Mouse (Mus musculus) myocyte (in vitro differentiated cells): Measurements from ENCODE around the gene Prpf8. TPM values are rescaled to one million over a fixed set of nuclear protein-coding genes. Genes with fewer than 3 reads are reported as not detected.

ENCODE experiments used
- H3K27me3 ChIP-seq: one replicate; pipeline ENCODE4 v1.6.1; 2011; ENCODE audit not compliant: control insufficient read depth, insufficient read depth, insufficient read length
- H3K36me3 ChIP-seq: one replicate; pipeline ENCODE4 v1.6.1; 2011; ENCODE audit not compliant: control insufficient read depth, insufficient read depth
- H3K4me2 ChIP-seq: one replicate; pipeline ENCODE4 v1.6.1; 2011; ENCODE audit warnings: low read depth, control low read depth
- H3K4me3 ChIP-seq: one replicate; pipeline ENCODE4 v1.5.1; 2011; ENCODE audit warnings: mild to moderate bottlenecking, control low read depth, moderate library complexity
- H3K79me2 ChIP-seq: one replicate; pipeline ENCODE4 v1.6.1; 2011; ENCODE audit not compliant: control insufficient read depth, insufficient read depth
- H3ac ChIP-seq: one replicate; pipeline ENCODE4 v1.6.1; 2011; ENCODE audit not compliant: control insufficient read depth, insufficient read length
- CEBPB ChIP-seq: IDR thresholded peaks from 2 replicates; pipeline ENCODE4 v1.6.1; 2011; ENCODE audit warnings: mild to moderate bottlenecking, moderate library complexity; ENCODE audit not compliant: poor library complexity, insufficient read depth, severe bottlenecking
- E2F4 ChIP-seq: IDR thresholded peaks from one replicate; pipeline ENCODE4 v1.6.1; 2011; ENCODE audit warnings: mild to moderate bottlenecking, control low read depth, moderate library complexity; ENCODE audit not compliant: insufficient read depth
- MAX ChIP-seq: IDR thresholded peaks from one replicate; pipeline ENCODE4 v1.6.1; 2011; ENCODE audit warnings: low read depth, mild to moderate bottlenecking, control low read depth
- MYOD1 ChIP-seq, 3 experiments: IDR thresholded peaks; one replicate each; pipeline ENCODE4 v1.6.1; 2011; ENCODE audit warnings: control low read depth in 2 of 3, low read depth in 2 of 3, mild to moderate bottlenecking in 2 of 3, moderate library complexity in 1 of 3; ENCODE audit not compliant: insufficient read length in 2 of 3, control insufficient read depth in 1 of 3
- MYOG ChIP-seq, 3 experiments: IDR thresholded peaks; one replicate each; pipeline ENCODE4 v1.6.1; 2011; ENCODE audit warnings: control low read depth in 2 of 3, low read depth in 2 of 3, mild to moderate bottlenecking in 2 of 3; ENCODE audit not compliant: insufficient read length in 2 of 3, control insufficient read depth in 1 of 3, insufficient read depth in 1 of 3
- POLR2A ChIP-seq: IDR thresholded peaks from one replicate; pipeline ENCODE4 v1.6.1; 2011; ENCODE audit warnings: low read depth, mild to moderate bottlenecking, control low read depth, moderate library complexity; ENCODE audit not compliant: insufficient read length
- POLR2AphosphoS2 ChIP-seq: IDR thresholded peaks from one replicate; pipeline ENCODE4 v1.6.1; 2011; ENCODE audit warnings: low read depth, control low read depth; ENCODE audit not compliant: insufficient read length
- REST ChIP-seq: IDR thresholded peaks from one replicate; pipeline ENCODE4 v1.6.1; 2011; ENCODE audit warnings: mild to moderate bottlenecking, control low read depth, moderate library complexity; ENCODE audit not compliant: insufficient read depth, insufficient read length
- SRF ChIP-seq: IDR thresholded peaks from one replicate; pipeline ENCODE4 v1.6.1; 2011; ENCODE audit warnings: low read depth; ENCODE audit not compliant: control insufficient read depth, insufficient read length
- TCF12 ChIP-seq: IDR thresholded peaks from one replicate; pipeline ENCODE4 v1.6.1; 2011; ENCODE audit warnings: mild to moderate bottlenecking, control low read depth; ENCODE audit not compliant: poor library complexity, insufficient read depth, severe bottlenecking
- TCF3 ChIP-seq: IDR thresholded peaks from one replicate; pipeline ENCODE4 v1.6.1; 2011; ENCODE audit warnings: low read depth, control low read depth; ENCODE audit not compliant: insufficient read length
- USF1 ChIP-seq: IDR thresholded peaks from one replicate; pipeline ENCODE4 v1.6.1; 2011; ENCODE audit warnings: low read depth, mild to moderate bottlenecking, control low read depth, moderate library complexity
- polyA plus RNA-seq: library from polyadenylated mRNA; unstranded; fragments of >200 nt; fragmentation: generic; extraction: Trizol; gene quantifications from one replicate; pipeline ENCODE4 v1.2.1, GENCODE M21; 2012; ENCODE audit warnings: missing spikeins

The Prpf8 gene
- polyA plus RNA-seq, 1 experiment: 93.0 TPM

DNA sequence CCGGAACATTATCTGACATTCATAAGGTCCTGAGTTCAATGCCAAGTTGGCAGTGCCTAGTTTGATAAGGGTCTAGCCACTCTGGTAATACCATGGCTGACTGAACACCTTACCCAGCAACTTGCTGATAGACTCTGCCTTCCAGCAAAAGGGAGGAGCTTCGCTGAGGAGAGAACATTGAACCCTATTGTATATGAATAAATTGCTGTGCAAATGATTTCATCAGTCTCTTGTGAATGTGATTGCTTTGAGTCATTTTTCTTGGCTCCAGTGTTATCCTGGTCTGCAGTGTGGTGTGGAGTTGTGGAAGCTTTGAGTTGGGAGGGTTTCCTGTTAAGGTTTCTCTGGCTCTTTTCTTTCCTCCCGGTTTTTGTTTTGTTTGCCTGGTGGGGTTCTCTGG lies 15.9 kb upstream of the Prpf8 start:
- H3K27me3 ChIP-seq: no peaks in the 10 kb centered on the region
- TF ChIP-seq REST (no peak), MYOG (IDR thresholded peaks at IDR 0.05; ENCODE audit: control insufficient read depth in 1 of 3, insufficient read depth in 1 of 3, insufficient read length in 2 of 3, low read depth in 2 of 3) (no peak), TCF12 (no peak), USF1 (no peak), CEBPB (no peak), POLR2AphosphoS2 (no peak)
- no peaks in the 10 kb centered on the region for H3K79me2 ChIP-seq
- H3K36me3 ChIP-seq: peaks cover 15% of the 10 kb centered on the region
- H3K4me2 ChIP-seq: no peak overlapping the region
- no peak overlapping the region for H3K4me3 ChIP-seq
- no peak overlapping the region for H3ac ChIP-seq

DNA sequence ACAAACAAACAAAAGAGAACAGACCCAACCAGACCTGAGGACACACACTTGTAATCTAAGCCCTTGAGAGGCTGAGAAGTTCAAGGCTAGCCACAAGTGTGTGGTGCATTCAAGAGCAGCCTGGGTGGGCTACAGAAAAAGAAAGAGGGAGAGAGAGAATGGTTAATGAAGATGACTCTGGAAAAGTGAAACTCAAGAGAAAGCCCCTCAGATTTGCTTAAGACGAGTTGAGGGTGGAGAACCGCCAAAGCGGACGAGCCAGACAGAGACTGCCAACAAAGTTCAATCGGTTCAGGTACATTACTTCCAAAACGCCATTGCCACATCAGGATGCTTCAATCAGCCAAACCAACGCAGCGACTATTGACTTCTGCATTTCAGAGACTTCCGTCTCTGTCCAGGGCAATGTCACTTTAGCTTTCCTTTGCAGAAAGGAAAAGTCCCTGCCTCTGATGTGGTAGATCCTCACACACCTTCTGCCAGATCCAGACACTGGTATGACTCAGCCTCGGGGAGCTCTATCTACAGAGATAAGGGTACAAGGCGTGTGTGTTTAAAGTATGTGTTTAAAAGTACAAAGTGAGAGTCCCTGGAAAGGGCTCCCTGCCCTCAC lies 14.0 kb upstream of the Prpf8 start:
- Histone ChIP-seq H3K79me2 (no peaks in the 10 kb centered on the region), H3K27me3 (no peaks in the 10 kb centered on the region), H3ac (no peak overlapping the region), H3K4me3 (no peak overlapping the region), H3K36me3 (no peaks in the 10 kb centered on the region), H3K4me2 (no peak overlapping the region)
- no peak for TF ChIP-seq TCF12
- no peak for TF ChIP-seq MAX
- TF ChIP-seq TCF3: no peak
- no peak for TF ChIP-seq MYOG (IDR thresholded peaks at IDR 0.05; ENCODE audit: control insufficient read depth in 1 of 3, insufficient read depth in 1 of 3, insufficient read length in 2 of 3, low read depth in 2 of 3)
- TF ChIP-seq USF1: no peak
- TF ChIP-seq SRF: no peak
- no peak for TF ChIP-seq CEBPB
- no peak for TF ChIP-seq REST
- TF ChIP-seq E2F4: no peak
- no peak for TF ChIP-seq POLR2AphosphoS2
- TF ChIP-seq MYOD1 (IDR thresholded peaks at IDR 0.05; ENCODE audit: control insufficient read depth in 1 of 3, insufficient read length in 2 of 3, low read depth in 2 of 3): no peak
- TF ChIP-seq POLR2A: no peak

DNA sequence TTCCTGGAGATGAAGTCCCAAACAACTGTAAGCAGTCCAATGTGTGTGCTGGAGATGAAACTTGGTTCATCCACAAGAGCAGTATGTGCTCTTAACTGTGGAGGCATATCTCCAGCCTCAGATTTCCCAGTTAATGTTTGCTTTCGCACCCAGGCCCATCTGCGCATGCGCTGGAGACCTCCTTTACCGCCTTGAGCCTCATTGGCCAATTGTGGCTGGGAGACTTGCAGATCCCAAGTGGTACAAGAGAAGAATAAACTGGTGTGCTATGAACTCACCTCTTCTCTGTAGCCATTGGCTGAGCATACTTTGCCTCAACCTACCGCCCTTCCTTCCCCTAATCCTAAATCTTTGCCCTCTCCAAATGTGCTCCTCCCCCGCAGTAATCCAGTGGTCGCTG lies 13.2 kb upstream of the Prpf8 start:
- TF ChIP-seq SRF (no peak), REST (no peak), E2F4 (no peak), TCF12 (no peak), USF1 (no peak), TCF3 (no peak), MYOD1 (IDR thresholded peaks at IDR 0.05; ENCODE audit: control insufficient read depth in 1 of 3, insufficient read length in 2 of 3, low read depth in 2 of 3) (no peak), MAX (no peak), POLR2A (no peak), MYOG (IDR thresholded peaks at IDR 0.05; ENCODE audit: control insufficient read depth in 1 of 3, insufficient read depth in 1 of 3, insufficient read length in 2 of 3, low read depth in 2 of 3) (no peak), CEBPB (no peak), POLR2AphosphoS2 (no peak)
- H3K4me2 ChIP-seq: no peak overlapping the region

DNA sequence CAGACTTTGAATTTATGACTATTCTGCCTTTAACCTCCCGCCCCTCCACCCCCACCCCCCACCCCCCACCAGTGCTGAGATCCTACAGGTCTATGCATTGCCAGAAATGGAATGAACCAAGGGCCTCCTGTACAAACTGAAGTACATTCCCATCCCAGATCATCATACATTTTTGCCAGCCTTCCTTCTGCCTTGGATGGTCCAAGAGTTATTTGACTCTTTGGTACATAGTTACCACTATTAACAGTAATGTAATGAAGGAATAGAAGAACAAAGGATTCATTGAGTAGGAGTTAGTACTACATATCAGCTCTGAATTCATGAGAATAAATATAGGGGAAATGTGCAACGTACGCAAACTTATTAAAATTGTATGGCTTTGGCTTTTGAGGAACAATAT lies 424 bp upstream of the Prpf8 start:
- H3K4me3 ChIP-seq: peak overlapping the region; percentile 83
- no peaks in the 10 kb centered on the region for H3K27me3 ChIP-seq
- TF ChIP-seq REST (no peak), POLR2A (no peak), MYOD1 (IDR thresholded peaks at IDR 0.05; ENCODE audit: control insufficient read depth in 1 of 3, insufficient read length in 2 of 3, low read depth in 2 of 3) (no peak), SRF (no peak), USF1 (no peak), TCF3 (no peak), TCF12 (no peak), MAX (no peak), MYOG (IDR thresholded peaks at IDR 0.05; ENCODE audit: control insufficient read depth in 1 of 3, insufficient read depth in 1 of 3, insufficient read length in 2 of 3, low read depth in 2 of 3) (no peak), POLR2AphosphoS2 (no peak), CEBPB (no peak), E2F4 (no peak)

More for the DNA sequence above, 13.2 kb upstream of the Prpf8 start:
- H3ac ChIP-seq: no peak overlapping the region
- no peaks in the 10 kb centered on the region for H3K27me3 ChIP-seq
- no peak overlapping the region for H3K4me3 ChIP-seq
- H3K79me2 ChIP-seq: no peaks in the 10 kb centered on the region
- H3K36me3 ChIP-seq: no peaks in the 10 kb centered on the region

More for the DNA sequence above, 424 bp upstream of the Prpf8 start:
- Histone ChIP-seq H3K79me2 (peaks cover 31% of the 10 kb centered on the region), H3K4me2 (peak overlapping the region; percentile 83), H3K36me3 (peaks cover 20% of the 10 kb centered on the region), H3ac (peak overlapping the region; percentile 96)
